Mouse (Mus musculus): ENCODE results near the gene Npepps.

- TF ChIP-seq POLR2A (IDR thresholded peaks at IDR 0.05; ENCODE audit: insufficient read depth, low read depth, low read length): no peak
- peak; percentile 21; the same call in 1 of the 2 replicates for TF ChIP-seq CTCF (IDR thresholded peaks at IDR 0.05)
- no peak for TF ChIP-seq EP300 (IDR thresholded peaks at IDR 0.05; ENCODE audit: insufficient read depth, low read depth, low read length)
Measured at GRCm38 (mm10) chr11:97192621-97192951, 87.9 kb downstream of the Npepps start.

All from heart, adult 2 months (tissue).